Mouse (Mus musculus) bone marrow, adult 2 months (tissue): ENCODE data around the gene Egfr.

Source experiments
- CTCF ChIP-seq: fragments of 200-500 bp; IDR thresholded peaks from 2 replicates; pipeline ENCODE4 v1.5.1; 2011; ENCODE audit warnings: low read length, control low read depth; ENCODE audit not compliant: control insufficient read depth, insufficient read depth
- POLR2A ChIP-seq: fragments of 200-500 bp; IDR thresholded peaks from 2 replicates; pipeline ENCODE4 v1.6.1; 2011; ENCODE audit warnings: low read depth, mild to moderate bottlenecking, control low read depth, low read length, borderline replicate concordance; ENCODE audit not compliant: control insufficient read depth

DNA sequence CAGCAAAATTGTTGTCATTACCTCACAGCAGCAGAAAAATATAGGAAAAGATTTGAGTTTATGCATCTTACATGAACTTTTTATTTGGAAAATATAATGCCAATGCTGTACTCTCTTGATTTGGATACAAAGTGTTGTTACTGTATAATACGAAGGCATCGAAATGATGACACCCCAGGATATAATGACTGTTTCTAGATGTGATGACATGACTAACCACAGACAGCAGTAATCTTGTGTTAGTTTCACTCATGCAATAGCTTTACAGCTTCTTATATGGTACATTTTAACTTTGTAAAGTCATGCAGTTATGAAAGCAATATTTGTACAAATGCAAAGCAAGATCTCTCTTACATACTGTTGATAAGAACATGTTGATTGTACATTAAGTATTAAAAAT is 165.5 kb downstream of the Egfr start:
- TF ChIP-seq CTCF (no peak), POLR2A (no peak)
